Mouse (Mus musculus) G1E (cell line): ENCODE measurements around the gene Ttll10.

Experiments used
- CTCF ChIP-seq: IDR thresholded peaks from 2 replicates; pipeline ENCODE4 v1.5.1; 2012; ENCODE audit warnings: low read depth, low read length, inconsistent platforms, mixed read lengths
- GATA1 ChIP-seq: IDR thresholded peaks from 2 replicates; pipeline ENCODE4 v1.6.1; 2012; ENCODE audit warnings: borderline replicate concordance, low read length, inconsistent platforms, mixed read lengths
- POLR2AphosphoS5 ChIP-seq: IDR thresholded peaks from 2 replicates; pipeline ENCODE4 v1.6.1; 2012; ENCODE audit warnings: low read depth, low read length, inconsistent platforms; ENCODE audit not compliant: insufficient replicate concordance

DNA sequence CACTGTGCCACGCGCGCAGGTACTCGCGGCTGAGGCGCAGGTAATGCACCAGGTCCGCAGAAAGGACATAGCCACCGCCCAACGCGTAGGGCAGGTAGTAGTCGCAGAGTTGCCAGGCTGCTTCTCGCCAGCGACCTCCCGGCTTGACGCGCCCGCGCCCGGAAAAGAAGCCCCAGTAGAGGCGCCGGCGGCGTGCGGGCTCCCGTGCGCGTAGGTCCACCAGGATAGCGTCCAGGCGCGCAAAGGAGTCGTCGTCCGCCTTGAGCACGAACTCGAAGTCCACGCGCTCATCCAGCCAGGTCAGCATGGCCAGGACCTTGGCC is 67.3 kb downstream of the Ttll10 start:
- TF ChIP-seq CTCF (no peak), GATA1 (no peak), POLR2AphosphoS5 (no peak)
